Mouse (Mus musculus): ENCODE measurements around the gene Insr.
A peak's percentile ranks its signal among the peaks of the same experiment; 100 is the strongest.
"Not testable (repeated sequence)": the region's sequence is repeated elsewhere in the genome, so short reads cannot be mapped to it uniquely, and the experiment has no call there.

The Insr gene

DNA sequence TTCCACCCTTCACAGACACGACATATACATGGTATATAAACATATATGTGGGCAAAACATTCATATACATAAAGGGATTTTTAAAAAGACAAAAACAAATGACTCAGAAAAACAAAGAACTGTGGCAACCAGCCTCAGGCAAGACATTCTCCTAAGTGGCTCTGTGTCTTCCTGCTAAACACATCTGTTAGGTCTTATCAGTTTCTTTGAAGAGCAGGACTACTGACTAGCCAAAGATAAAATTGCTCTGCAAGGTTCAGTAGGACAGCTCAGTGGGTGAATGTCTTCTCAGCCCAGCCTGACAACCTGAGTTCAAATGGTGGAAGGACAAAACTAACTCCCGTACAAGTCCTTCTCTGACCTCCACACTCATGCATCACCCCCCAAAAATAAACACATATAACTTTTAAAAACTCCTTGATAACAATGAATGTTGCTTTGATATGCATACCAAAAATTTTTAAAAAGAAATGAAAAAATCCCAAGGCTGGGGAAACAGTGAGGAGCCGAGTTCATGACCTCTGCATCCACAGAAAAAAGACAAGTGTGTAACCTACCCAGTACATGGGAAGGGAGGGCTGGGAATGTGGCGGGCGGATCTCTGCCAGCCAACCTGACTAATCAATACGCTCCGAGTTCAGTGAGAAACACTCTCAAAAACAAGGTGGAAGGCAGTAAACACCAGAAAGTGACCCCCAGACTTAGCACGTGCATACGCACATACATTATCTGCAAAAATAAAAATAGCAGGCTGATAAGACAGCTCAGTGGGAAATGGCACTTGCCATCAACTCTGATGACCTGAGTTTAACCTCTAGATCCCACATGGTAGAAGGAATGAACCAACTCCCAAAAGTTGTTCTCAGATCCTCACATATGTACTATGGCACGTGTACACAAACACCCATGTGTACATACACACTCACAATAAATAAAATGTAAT, 49.0 kb downstream of the Insr start:
- no peak for DNase-seq

DNA sequence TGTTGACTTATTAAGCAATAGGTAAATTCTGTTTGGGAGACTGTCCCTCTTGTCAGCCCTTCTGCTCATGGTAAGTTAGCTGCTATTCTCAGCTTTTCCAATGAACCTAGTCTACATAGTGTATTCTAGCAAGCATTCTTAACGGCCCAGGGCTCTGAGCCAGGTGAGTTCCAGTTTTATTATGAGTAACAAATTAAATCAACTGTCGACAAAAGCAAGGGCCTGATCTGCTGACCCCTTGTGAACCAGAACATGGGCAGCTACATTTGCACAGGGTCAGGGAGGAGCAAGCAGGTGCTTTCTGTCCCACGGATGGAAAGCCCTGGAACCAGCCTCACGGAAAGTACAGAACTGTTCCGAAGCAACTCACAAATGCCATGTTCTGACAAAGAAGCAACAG, 52.0 kb downstream of the Insr start:
- no peak for DNase-seq

DNA sequence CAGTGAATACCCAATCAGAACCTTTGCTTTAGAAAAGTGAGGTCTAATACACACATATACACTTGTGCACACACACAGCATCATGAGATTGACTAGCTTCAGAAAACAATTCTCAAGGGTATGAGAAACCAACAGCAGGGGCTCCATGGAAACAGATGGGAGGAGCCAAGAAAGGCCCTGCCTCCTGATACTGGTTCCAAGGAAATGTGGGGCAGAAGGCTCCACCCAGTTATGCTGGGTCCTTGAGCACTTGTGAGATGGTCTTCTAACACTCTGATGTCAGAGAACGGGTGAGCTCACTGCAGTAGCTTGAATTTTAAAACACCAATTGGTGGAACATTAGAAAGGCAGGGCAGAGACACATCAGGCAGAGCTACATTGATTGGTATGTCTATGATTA, 53.7 kb downstream of the Insr start:
- no peak for DNase-seq

DNA sequence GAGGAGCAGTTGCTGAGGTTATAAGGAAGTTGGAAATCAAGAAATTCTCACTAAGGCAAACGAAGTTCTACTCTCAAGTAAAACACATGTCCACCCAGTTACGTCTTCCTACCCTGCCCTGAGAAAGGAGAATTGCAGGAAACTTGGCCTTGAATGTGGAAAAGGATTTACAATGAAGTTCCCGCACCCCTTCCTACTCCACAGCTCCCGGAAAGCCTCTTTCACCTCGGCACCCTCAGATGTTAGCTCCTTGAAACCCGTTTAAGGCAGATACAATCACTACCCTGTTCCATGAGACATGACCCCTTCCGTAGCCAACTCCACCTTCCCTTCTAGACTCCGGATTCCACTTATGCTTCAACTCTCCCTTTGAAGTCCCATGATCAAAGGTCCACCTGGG, 54.2 kb downstream of the Insr start:
- DNase-seq = no peak

DNA sequence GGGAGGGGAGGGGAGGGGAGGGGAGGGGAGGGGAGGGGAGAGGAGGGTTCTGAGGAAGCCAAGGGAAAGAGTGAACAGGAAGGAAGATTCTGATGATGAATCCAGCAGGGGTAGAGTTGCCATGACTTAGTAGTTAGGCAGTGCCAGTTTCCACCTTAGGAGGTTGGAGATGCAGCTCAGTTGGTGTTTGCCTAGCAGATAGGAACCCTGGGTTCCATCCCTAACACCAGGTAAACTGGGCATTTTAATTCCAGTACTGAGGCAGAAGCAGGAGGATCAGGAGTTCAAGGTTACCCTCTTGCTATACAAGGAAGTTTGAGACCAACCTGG, 56.8 kb downstream of the Insr start:
- DNase-seq = no peak

DNA sequence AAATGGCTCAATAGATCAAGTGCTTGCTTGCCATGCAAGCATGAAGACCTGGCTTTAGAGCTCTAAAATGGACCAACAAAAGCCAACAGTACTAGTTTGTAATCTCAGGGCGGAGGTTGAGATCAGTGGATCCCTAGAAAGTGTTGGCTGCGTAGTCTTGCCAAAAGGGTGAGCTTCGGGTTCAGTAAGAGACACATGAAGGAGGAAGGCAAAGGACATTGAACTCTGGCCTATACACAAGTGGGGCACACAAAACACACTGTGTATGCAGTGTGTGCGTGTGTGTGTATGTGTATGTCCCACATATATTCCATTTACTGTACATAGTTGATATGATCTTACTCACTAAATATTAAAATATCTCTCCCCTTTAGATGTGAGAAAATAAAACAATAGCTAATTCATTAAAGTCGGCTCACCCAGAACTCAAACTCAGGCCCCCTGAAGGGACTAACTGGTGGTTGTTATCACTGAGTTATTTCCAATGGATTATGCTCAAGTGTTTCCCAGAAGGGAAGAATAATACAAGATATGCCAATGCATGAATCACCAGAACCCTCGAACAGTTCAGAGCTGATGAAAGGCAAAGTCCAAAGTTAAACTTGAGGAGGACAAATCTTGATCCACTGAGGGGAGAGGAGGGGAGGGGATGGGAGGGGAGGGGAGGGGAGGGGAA, 57.3 kb downstream of the Insr start:
- no peak for DNase-seq

DNA sequence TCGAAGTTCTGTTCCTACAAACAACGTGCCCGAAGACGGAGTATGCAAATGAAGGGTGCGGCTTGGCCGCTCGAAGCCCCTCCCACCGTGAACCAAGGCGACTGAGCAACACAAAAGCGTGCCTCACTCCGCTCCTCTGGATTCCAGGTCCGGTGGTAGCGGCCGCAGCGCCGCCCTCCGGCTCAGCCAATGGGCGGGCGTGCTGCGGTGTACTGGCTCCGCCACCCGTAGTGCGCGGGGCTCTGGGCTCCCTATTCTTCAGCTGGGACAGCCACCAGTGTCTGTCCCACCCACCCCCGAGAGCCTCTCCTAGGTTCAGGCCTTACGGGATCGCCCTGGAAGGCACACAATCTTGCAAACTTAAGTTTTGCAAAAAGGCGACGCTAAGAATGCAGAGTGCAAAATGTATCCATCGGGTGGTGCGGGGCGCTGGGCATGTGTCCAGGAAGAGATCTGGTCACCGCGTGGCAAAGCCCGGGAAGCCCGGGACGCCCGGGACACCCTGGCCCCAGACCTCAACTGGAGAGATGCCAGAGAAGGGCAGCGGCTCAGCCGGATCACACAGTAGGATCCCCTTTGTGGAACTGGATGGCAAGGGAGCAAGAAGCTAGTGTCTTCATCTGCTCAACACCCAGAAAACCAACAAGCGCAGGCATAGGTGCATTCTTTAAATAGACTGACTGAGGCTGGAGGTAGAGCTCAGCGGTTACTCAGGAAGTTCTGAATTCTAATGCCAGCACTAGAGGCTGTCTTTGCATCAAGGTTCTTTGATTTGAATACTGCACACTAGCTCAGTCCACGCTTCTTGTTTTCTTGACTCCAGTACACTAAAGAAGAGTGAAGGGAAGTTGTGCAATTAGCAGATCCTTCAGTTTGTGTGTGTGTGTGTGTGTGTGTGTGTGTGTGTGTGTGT, 58.1 kb downstream of the Insr start:
- DNase-seq = peak; percentile 93

DNA sequence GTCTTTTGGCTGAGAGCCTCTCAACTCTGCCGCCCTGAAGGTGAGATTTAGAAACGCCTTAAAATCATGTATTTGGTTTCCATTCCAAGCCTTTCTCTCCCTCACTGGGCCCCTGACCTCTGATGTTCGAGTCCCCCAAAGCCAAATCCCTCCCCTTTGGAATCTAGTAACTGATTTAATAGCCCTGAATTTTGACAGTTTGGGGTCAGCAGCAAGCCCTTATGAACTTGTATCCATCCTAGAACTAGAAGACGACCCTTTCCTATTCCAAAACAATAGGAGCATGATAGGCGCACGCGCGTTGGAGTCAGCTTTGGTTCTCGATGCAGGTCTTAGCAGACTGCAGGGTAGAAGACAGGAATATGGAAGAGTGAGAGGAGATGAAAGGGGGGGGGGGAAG, 58.9 kb downstream of the Insr start:
- DNase-seq = no peak

DNA sequence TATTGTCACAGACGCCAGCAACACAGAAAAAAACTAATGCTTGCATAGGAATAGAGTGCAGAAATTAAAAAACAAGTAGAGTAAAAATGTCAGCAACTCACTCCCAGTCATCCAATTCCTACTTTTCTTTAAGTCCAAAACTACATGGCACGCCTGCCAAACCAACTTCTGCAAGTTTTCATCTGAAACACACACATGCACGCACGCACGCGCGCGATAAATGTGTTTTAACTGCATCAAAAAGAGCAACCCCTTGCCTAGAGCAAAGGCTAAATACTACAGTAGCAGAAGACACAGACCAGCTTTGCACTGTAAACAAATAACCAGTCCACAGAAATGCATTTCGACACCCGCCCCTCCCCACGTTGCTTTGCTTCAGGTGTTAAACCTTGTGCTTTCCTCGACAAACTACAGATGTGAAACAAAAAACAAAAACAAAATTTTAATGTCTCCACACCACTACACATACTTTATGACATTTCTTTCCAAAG, 59.5 kb downstream of the Insr start:
- DNase-seq = no peak

DNA sequence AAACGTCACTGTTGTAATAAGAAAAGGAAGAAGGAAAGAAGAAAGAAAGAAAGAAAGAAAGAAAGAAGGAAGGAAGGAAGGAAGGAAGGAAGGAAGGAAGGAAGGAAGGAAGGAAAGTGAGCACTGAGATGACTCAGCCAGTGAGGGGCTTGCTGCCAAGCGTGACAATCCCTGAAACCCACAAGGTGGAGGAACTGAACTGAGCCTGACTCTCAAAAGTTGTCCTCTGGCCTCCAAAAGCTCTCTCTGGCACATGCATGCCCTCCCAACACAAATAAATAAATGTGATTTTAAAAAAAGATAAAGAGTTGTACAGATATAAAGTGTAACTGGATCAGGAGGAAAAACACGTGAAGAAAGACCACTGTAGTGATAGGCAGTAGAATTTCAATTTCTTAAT, 60.2 kb downstream of the Insr start:
- no peak for DNase-seq

DNA sequence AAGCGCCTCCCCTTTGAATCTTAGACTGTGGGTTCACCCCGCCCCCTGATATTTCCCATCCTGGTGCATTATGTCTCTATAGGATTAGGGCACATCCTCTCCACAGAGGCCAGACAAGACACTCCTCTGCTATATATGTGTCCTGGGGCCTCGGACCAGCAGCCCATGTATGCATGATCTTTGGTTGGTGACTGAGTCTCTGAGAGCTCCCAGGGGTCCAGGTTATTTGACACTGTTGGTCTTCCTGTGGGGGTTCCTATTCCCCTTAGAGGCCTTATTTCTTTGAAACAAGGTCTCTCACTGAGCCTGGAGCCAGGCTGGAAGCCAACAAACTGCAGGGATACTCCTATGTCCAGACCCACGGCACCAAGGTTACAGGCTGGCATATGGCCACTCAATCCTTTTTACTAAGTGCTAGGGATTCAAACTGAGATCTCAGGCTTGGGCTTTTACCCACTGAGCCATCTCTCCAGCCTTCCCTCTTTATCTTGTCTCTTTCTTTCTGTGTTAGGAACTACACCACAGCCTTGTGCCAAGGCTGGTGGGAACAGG, 62.8 kb downstream of the Insr start:
- no peak for DNase-seq

DNA sequence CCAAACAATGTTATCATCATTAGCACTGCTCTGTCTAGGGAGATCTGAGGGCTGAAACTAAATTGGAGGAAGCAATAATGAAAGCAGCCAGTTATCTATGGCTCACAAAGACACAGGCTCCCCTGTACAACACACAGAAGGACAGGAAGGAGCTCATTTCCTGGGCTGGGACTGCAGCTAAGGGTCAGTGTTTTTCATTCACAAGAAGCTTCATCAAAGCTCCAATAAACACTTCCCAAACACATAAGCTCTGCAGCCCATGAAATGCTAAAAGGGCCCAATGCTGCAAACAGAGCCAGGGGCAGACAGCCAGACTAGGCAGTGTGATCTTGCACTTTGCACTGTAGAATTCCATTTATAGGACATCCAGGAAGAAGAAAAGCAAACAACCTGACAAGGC, 63.9 kb downstream of the Insr start:
- DNase-seq = no peak

DNA sequence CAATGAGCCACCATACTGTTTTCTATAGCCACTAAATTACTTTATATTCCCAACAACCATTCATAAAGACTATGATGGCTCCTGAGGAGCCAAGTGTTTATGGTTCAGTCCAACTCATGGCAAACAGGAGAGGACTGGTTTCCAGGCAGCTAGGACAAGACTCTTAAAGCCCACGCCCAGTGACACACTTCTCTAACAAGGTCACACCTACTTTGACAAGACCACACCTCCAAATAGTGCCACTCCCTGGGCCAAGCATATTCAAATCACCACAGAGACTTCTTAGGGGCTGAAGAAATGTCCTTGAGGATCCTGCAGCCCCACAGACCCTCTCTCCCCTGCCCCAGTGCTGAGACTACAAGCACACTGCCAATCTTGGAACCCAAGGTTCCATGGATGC, 64.8 kb downstream of the Insr start:
- DNase-seq = no peak

DNA sequence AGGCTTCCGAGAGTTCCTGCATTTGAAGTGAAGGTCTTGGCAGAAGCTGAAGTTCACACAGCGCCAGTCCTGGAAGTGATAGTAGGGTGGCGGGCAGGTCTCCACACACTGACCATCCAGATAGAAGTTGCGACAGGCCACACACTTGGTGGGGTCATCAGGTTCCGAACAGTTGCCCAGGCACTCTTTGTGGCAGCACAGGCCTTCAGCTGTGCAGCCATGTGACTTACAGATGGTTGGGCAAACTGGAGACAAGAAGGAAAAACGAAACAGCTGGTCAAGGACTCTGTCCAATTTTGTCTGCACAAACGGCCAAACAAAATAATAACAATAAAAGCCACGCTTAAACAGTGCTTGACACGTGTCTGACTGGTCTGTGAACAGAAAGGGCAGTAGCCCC, 68.0 kb downstream of the Insr start:
- DNase-seq = no peak

DNA sequence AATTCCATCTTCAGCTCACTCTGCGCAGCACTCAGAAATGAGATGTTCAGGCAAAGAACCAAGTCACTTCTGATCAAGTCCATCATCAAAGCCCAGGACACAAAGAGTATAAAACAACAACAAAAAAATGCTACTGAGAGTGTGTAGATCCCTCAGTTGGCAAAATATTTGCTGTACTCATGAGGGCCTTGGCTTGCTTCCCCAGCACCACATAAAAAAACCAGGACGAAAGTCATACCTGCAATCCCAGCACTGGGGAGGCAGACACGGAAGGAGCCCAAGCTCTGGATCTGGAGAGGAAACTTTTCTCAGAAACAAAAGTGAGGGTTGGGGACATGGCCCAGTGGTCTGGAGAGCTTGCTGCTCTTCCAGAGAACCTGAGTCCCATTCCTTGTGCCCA, 69.5 kb downstream of the Insr start:
- no peak for DNase-seq

DNA sequence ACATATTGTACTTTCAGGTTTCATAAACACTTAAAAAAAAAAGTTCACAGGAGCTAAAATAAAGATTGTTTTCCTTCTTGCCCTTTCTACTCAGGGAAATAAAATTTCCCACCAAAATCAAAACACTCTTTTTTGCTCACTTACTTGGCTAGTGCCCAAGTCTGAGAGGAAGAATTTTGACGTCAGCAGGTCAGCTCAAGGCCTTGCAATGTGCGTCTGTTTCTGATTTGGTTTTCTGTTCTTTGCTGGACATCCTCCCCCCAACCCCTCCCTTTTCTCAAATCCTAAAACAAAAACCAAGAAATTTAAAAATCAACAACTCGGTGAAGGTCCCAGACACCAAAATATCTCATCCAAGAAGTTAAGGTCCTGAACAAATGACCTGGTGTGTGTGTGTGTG, 70.1 kb downstream of the Insr start:
- DNase-seq = no peak

DNA sequence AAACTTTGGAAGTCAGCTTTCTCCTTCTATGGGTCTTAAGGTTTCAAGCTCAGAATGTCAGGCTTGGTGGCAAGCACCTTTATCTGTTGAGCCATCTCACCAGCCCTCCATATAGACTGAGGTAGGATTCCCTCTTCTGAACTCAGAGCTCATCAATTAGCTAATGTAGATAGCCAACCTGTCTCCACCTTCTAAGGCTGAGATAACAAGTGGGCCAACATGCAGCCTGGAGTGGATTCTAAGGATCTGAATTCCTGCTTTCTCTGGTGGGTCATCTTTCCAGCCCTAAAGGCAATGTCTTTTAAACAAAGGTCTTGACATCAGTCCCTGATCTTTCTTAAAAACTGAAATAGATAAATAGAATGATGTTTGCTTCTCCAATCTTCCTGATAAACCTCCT, 70.7 kb downstream of the Insr start:
- DNase-seq = no peak

DNA sequence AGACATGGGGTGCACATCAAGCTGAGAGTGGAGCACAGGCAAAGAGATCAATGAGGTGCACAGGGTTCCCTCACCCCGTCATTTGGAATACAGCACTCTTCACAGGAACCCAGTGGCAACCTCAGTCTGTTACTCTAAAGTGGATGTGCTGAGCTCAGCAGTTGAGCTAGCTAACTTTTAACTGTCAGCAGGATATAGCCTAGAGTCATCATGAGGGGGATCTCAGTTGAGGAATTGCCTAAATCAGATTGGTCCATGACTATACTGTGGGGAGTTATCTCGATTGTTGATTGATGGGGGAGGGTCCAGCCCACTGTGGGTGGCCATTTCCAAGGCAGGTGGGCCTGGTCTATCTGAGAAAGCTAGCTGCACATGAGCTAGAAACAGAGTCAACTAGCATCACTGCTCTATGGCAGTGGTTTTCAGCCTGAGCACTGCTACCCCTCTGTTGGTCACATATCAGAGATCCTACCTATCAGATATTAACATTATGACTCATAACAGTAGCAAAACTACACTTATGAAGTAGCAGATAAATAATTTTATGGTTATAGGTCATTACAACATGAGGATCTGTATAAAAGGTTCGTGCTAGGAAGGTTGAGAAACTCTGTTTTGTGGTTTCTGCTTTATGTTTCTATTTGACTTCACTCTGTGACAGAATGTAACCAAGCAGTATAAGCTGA, 74.5 kb downstream of the Insr start:
- DNase-seq = no peak

DNA sequence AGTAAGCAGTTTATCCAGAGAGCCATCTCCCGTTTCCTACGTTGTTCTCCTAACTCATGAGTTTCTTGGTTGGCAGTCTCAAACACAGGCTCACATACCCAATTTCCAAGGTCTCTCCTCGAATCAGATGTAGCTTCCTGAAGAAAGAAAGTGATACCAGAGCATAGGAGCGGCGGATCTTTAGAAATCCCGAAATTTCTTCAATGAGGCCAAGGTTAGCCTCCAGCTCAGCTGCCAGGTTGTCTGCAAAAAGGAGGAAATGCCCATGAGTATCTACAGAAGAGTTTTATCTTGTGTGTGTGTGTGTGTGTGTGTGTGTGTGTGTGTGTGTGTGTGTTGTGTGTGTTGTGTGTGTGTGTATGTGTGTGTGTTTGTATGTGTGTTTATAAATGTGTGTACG, 76.6 kb downstream of the Insr start:
- DNase-seq = no peak

DNA sequence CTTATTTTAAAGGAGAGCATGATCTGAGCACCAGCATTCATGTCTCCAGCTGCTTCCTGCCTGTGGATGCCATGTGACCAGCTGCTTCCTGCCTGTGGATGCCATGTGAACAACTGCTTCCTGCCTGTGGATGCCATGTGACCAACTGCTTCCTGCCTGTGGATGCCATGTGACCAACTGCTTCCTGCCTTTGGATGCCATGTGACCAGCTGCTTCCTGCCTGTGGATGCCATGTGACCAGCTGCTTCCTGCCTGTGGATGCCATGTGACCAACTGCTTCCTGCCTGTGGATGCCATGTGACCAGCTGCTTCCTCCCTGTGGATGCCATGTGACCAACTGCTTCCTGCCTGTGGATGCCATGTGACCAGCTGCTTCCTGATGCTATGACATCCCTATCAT, 85.1 kb downstream of the Insr start:
- DNase-seq = not testable (repeated sequence)

DNA sequence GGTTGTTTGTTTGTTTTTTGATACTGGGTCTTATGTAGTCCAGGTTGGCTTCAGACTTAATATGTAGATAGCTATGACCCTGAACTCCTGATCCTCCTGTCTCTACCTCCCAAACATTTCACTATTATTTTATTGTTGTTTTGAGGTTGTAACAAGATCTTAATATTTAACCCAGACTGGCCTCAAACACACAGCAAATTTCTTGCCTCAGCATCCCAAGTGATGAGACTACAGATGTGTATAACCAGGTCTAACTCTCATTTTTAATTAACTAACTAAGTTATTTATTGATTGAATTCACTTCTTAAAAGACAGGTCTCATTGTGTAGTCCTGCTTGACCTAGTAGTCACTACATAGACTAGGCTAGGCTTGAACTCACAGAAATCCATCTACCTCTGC, 88.4 kb downstream of the Insr start:
- DNase-seq = no peak

DNA sequence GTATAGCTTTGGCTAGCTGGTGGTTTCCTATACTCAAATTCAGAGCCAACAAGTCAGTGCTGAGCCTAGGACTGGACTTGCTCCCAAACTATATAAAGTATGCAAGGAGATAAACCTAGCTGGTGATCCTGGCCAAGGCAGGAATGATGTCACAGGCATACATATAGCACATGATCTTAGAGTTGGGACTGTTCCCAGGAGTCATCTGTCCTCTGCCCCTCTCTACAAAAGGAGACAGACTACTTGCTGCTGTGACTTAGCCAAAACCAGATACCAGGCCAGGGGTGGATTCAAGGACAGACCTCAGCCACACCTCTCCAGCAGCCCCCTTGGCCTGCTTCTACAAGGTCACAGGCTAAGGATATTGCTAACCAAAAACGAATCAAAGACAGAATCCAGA, 92.0 kb downstream of the Insr start:
- DNase-seq = no peak

DNA sequence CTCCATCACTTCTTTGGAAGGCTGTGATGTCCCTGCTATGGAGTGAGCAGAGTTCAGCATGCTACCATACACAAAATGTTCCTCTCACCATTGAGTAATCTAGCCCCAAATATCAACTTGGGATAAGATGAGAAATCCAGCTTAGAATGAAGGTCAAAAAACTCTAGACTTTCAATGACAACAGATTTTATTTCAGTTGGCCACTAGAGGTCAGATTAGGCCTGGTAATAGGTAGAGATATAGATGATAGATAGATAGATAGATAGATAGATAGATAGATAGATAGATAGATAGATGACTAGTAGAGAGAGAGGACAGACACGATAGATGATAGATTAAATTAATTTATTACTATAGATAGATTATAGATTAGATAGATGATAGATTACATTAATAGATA, 99.5 kb downstream of the Insr start:
- no peak for DNase-seq
